ENCODE assay signal across 9 mouse cellular contexts in the genomic region with DNA sequence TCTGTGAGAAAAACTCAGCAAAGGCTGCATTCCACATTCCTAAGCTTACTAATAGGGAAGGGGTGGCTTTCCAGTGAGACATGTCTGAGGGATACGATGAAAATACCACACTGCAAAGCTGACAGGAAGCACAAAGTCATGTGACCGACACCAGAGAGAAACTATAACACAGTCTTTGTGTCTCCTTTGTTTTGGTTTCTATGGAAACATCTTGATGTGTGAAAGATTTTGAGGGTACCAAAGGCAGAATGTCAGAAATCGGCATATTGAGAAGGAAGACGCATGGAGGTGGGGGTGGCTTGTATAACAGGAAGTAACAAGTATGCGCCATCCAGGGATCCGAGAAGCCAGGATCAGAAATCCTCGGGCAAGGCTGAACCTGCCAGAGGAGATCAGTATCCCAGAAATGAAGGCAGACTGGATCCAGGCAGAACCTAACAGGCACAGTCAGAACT. TPM values are rescaled to one million over a fixed set of nuclear protein-coding genes. Genes with fewer than 3 reads are reported as not detected.
A peak's percentile ranks its signal among the peaks of the same experiment; 100 is the strongest.
DNase-seq lines count a peak whose midpoint lies in the region; ATAC-seq and TF ChIP-seq lines count a peak whose summit lies in the region.
"Had no signal": no experiment of that assay in that cellular context is flagged by ENCODE, and none has a peak within 500 bp of the region (broad histone marks: within the 10 kb centered on the region; RNA-seq: fewer than 3 reads in every experiment).

No protein-coding gene starts in this region.

- H3K4me1 ChIP-seq in hindbrain, embryonic 12.5 days = no peaks in the 10 kb centered on the region

- no peaks in the 10 kb centered on the region for H3K36me3 ChIP-seq in hindbrain, embryonic 12.5 days

- ATAC-seq in hindbrain, embryonic 12.5 days (ENCODE audit: low FRiP score) = peak; percentile 56; the same call in 1 of the 2 replicates

- TF ChIP-seq POLR2A in brain, embryonic 14.5 days (IDR thresholded peaks at IDR 0.05; ENCODE audit: borderline replicate concordance, extremely low read depth, insufficient read depth, insufficient read length, poor library complexity, severe bottlenecking) = no peak

- H3K9ac ChIP-seq in hindbrain, embryonic 12.5 days = no peak overlapping the region

- H3K4me2 ChIP-seq in hindbrain, embryonic 12.5 days (replicated peaks) = peak overlapping the region; percentile 9

- H3K9me3 ChIP-seq in hindbrain, embryonic 12.5 days (replicated peaks) = 0 out of 2 replicates have a peak, but pooled peaks cover 3% of the 10 kb centered on the region

- WGBS in hindbrain, embryonic 12.5 days = 59% methylated on average over 7 of the region's 7 CpGs

- no peak for TF ChIP-seq CTCF in brain, embryonic 14.5 days (IDR thresholded peaks at IDR 0.05; ENCODE audit: borderline replicate concordance, extremely low read depth, insufficient read depth, insufficient read length)

- no peaks in the 10 kb centered on the region for H3K27me3 ChIP-seq in hindbrain, embryonic 12.5 days

- H3K27ac ChIP-seq in hindbrain, embryonic 12.5 days = no peak overlapping the region

- H3K4me3 ChIP-seq in hindbrain, embryonic 12.5 days = 0 out of 2 replicates have a peak overlapping the region, but pooled peaks have one; percentile 0
- H3K4me3 ChIP-seq: erythroblast, embryonic 14.5 days had no signal

- peak; percentile 45 to 61 for DNase-seq in right cerebral cortex, adult 2 months (ENCODE audit: low spot score in 2 of 2)
- DNase-seq in right cerebral cortex, postnatal 25 days = no peak
- peak; percentile 80 for DNase-seq in brain, embryonic 14.5 days (ENCODE audit: low read depth)
- peak; percentile 53 to 60 for DNase-seq in natural killer cell, adult 2 months (ENCODE audit: low spot score in 2 of 2)
- no peak for DNase-seq in testis, postnatal 10 days (ENCODE audit: low spot score)
- no peak for DNase-seq in cerebellum, postnatal 4 days (ENCODE audit: low spot score in 2 of 2)
- DNase-seq: kidney, adult 18-20 months had no signal

RNA-seq across cellular contexts. Expression of a gene that starts 30.3 kb away (rescaled TPM):
- 2.7 and 3.4 TPM in 2 replicates for polyA plus RNA-seq in brain, embryonic 14.5 days (2012; rRNA removed)
- polyA plus RNA-seq in hindbrain, embryonic 12.5 days (2016; fragmentation: Nextera tagmentation; extraction: Ambion mirVana) = 1.4 and 1.6 TPM in 2 replicates
- polyA plus RNA-seq: erythroblast, embryonic 14.5 days had no signal

Comparison
In these comparisons a context has a peak if more than half of its experiments do, and no peak if none do; other contexts are left out.
1. DNase-seq: peak in right cerebral cortex, adult 2 months (2 of 2), brain, embryonic 14.5 days (single experiment) and natural killer cell, adult 2 months (2 of 2); none in right cerebral cortex, postnatal 25 days (single experiment), testis, postnatal 10 days (single experiment) and cerebellum, postnatal 4 days (0 of 2).